Mouse (Mus musculus) olfactory bulb, adult 2 months (tissue): ENCODE measurements around the gene Gm49405.

Experiments
- CTCF ChIP-seq: fragments of 200-500 bp; IDR thresholded peaks from 2 replicates; pipeline ENCODE4 v1.5.1; 2012; ENCODE audit warnings: low read depth, mild to moderate bottlenecking, low read length, moderate library complexity; ENCODE audit not compliant: insufficient read depth
- POLR2A ChIP-seq: fragments of 200-500 bp; IDR thresholded peaks from 2 replicates; pipeline ENCODE4 v1.6.1; 2012; ENCODE audit warnings: mild to moderate bottlenecking, low read depth, low read length, moderate library complexity; ENCODE audit not compliant: insufficient read depth

- no peak for TF ChIP-seq CTCF
- TF ChIP-seq POLR2A, result no peak
Observed at GRCm38 (mm10) chr19:4052516-4053030, 52.1 kb downstream of the Gm49405 start.
